Mouse (Mus musculus) cerebellum, adult 2 months (tissue): Measurements from ENCODE around the gene Atg2b. TPM values are rescaled to one million over a fixed set of nuclear protein-coding genes. Genes with fewer than 3 reads are reported as not detected.

Source experiments
- DNase-seq, 2 experiments: peaks; one replicate each; pipeline ENCODE4 v3.0.0; 2021
- H3K27ac ChIP-seq: fragments of 200-500 bp; 2 replicates; pipeline ENCODE4 v1.5.1; 2012; ENCODE audit warnings: low read length, control low read depth, inconsistent platforms; ENCODE audit not compliant: insufficient read depth
- H3K27me3 ChIP-seq: fragments of 200-500 bp; 2 replicates; pipeline ENCODE4 v1.6.1; 2012; ENCODE audit warnings: inconsistent platforms, mild to moderate bottlenecking, low read length, moderate library complexity; ENCODE audit not compliant: control insufficient read depth, insufficient read depth
- H3K4me1 ChIP-seq: fragments of 200-500 bp; 2 replicates; pipeline ENCODE4 v1.6.1; 2011; ENCODE audit warnings: low read length; ENCODE audit not compliant: control insufficient read depth, insufficient read depth
- H3K4me3 ChIP-seq: fragments of 200-500 bp; replicated peaks from 2 replicates; pipeline ENCODE3; 2011; ENCODE audit warnings: mild to moderate bottlenecking, low read depth, low read length, control low read depth; ENCODE audit not compliant: insufficient read depth
- CTCF ChIP-seq: fragments of 200-500 bp; IDR thresholded peaks from 2 replicates; pipeline ENCODE4 v1.5.1; 2011; ENCODE audit warnings: low read depth, mild to moderate bottlenecking, control low read depth, low read length, moderate library complexity, borderline replicate concordance; ENCODE audit not compliant: insufficient read depth
- POLR2A ChIP-seq: fragments of 200-500 bp; IDR thresholded peaks from 2 replicates; pipeline ENCODE4 v1.6.1; 2011; ENCODE audit warnings: low read length, control low read depth, borderline replicate concordance; ENCODE audit not compliant: insufficient read depth
- WGBS: fragments of 180-500 bp; shearing (Covaris S2); methylation state at CpG from one replicate; pipeline ENCODE4 v1.1.7; 2018; 5-methylcytosine and 5-hydroxymethylcytosine counted together
- polyA plus RNA-seq: library from polyadenylated mRNA; depleted of rRNA; stranded (reverse); fragments of >200 nt; gene quantifications from 2 replicates; pipeline ENCODE4 v1.2.3, GENCODE M21; 2012; rRNA removed

Gene Atg2b
- polyA plus RNA-seq: 47.4 and 48.8 TPM in 2 replicates

GRCm38 (mm10) chr12:105685001-105685691 is at the start of gene Atg2b:
Atg2b (minus strand) TSS chr12:105685211.
- H3K4me1 ChIP-seq: peaks cover 3% of the 10 kb centered on the region
- peak within 1 kb of the TSS; percentile 79 for H3K4me3 ChIP-seq
- peak within 1 kb of the TSS; percentile 82 for H3K27ac ChIP-seq
- H3K27me3 ChIP-seq: no peaks in the 10 kb centered on the region
- TF ChIP-seq POLR2A (peak; percentile 82), CTCF (no peak)
- WGBS: under 1% methylated on average over 73 of the region's 73 CpGs
- DNase-seq: peak; percentile 97 to 98

GRCm38 (mm10) chr12:105733370-105734159 is 48.6 kb upstream of the Atg2b start:
- no peak for DNase-seq

GRCm38 (mm10) chr12:105730851-105731460 is 45.9 kb upstream of the Atg2b start:
- no peak overlapping the region for H3K27ac ChIP-seq
- TF ChIP-seq CTCF: no peak
- TF ChIP-seq POLR2A: no peak
- no peaks in the 10 kb centered on the region for H3K4me1 ChIP-seq
- WGBS: 80% methylated on average over 6 of the region's 6 CpGs
- H3K4me3 ChIP-seq: no peak overlapping the region
- H3K27me3 ChIP-seq: no peaks in the 10 kb centered on the region
- no peak for DNase-seq

More at GRCm38 (mm10) chr12:105733370-105734159, 48.6 kb upstream of the Atg2b start:
- no peak overlapping the region for H3K4me3 ChIP-seq
- whole genome bisulfite sequencing: 68% methylated on average over 9 of the region's 9 CpGs
- no peak overlapping the region for H3K27ac ChIP-seq
- H3K27me3 ChIP-seq: no peaks in the 10 kb centered on the region
- no peaks in the 10 kb centered on the region for H3K4me1 ChIP-seq
- no peak for TF ChIP-seq POLR2A
- TF ChIP-seq CTCF: no peak

GRCm38 (mm10) chr12:105727964-105728363 is 43.0 kb upstream of the Atg2b start:
- no peak overlapping the region for H3K27ac ChIP-seq
- 29% methylated on average over 8 of the region's 8 CpGs for WGBS

GRCm38 (mm10) chr12:105727268-105727667 is 42.3 kb upstream of the Atg2b start:
- DNase-seq: no peak
- WGBS: 93% methylated on average over 3 of the region's 3 CpGs
- Histone ChIP-seq H3K27ac (no peak overlapping the region), H3K4me1 (no peaks in the 10 kb centered on the region), H3K4me3 (no peak overlapping the region), H3K27me3 (no peaks in the 10 kb centered on the region)
- TF ChIP-seq POLR2A: no peak
- no peak for TF ChIP-seq CTCF

More at GRCm38 (mm10) chr12:105727964-105728363, 43.0 kb upstream of the Atg2b start:
- Histone ChIP-seq H3K27me3 (no peaks in the 10 kb centered on the region), H3K4me3 (no peak overlapping the region), H3K4me1 (no peaks in the 10 kb centered on the region)
- DNase-seq: peak; percentile 19 to 20
- TF ChIP-seq CTCF (no peak), POLR2A (no peak)

GRCm38 (mm10) chr12:105725736-105726135 is 40.7 kb upstream of the Atg2b start:
- DNase-seq: no peak
- WGBS: 78% methylated on average over 13 of the region's 13 CpGs
- TF ChIP-seq POLR2A (no peak), CTCF (no peak)

GRCm38 (mm10) chr12:105724616-105725015 is 39.6 kb upstream of the Atg2b start:
- WGBS: 46% methylated on average over 1 of the region's 1 CpGs

More at GRCm38 (mm10) chr12:105725736-105726135, 40.7 kb upstream of the Atg2b start:
- no peaks in the 10 kb centered on the region for H3K27me3 ChIP-seq
- H3K27ac ChIP-seq: no peak overlapping the region
- H3K4me1 ChIP-seq: no peaks in the 10 kb centered on the region
- no peak overlapping the region for H3K4me3 ChIP-seq

More at GRCm38 (mm10) chr12:105724616-105725015, 39.6 kb upstream of the Atg2b start:
- Histone ChIP-seq H3K27ac (no peak overlapping the region), H3K27me3 (no peaks in the 10 kb centered on the region), H3K4me1 (no peaks in the 10 kb centered on the region), H3K4me3 (no peak overlapping the region)
- no peak for DNase-seq
- no peak for TF ChIP-seq POLR2A
- TF ChIP-seq CTCF: no peak
